Mouse (Mus musculus) kidney, embryonic 16.5 days (tissue): ENCODE data around the gene Capn1. TPM values are rescaled to one million over a fixed set of nuclear protein-coding genes. Genes with fewer than 3 reads are reported as not detected.
A peak's percentile ranks its signal among the peaks of the same experiment; 100 is the strongest.
"Not testable (repeated sequence)": the region's sequence is repeated elsewhere in the genome, so short reads cannot be mapped to it uniquely, and the experiment has no call there.

Experiments
- ATAC-seq: fragments of 200-750 bp; cut with Nextera tagmentation; 2 replicates; pipeline ENCODE4 v1.8.0; 2017; ENCODE audit warnings: moderate TSS enrichment; ENCODE audit not compliant: low FRiP score, low TSS enrichment
- H3K27ac ChIP-seq: fragments of 300-500 bp; sonication (generic); 2 replicates; pipeline ENCODE4 v1.5.1; 2014; ENCODE audit warnings: low read length
- H3K27me3 ChIP-seq: fragments of 300-500 bp; sonication (generic); 2 replicates; pipeline ENCODE4 v1.6.1; 2014; ENCODE audit warnings: low read length, control low read depth, mixed read lengths; ENCODE audit not compliant: insufficient read depth
- H3K36me3 ChIP-seq: fragments of 300-500 bp; sonication (generic); 2 replicates; pipeline ENCODE4 v1.6.1; 2014; ENCODE audit warnings: low read length, control low read depth, mixed read lengths; ENCODE audit not compliant: insufficient read depth
- H3K4me1 ChIP-seq: fragments of 300-500 bp; sonication (generic); 2 replicates; pipeline ENCODE4 v1.6.1; 2014; ENCODE audit warnings: low read length, control low read depth, mixed read lengths; ENCODE audit not compliant: insufficient read depth
- H3K4me2 ChIP-seq: fragments of 300-500 bp; sonication (generic); replicated peaks from 2 replicates; pipeline ENCODE4 v1.6.1; 2014; ENCODE audit warnings: low read depth, low read length
- H3K4me3 ChIP-seq: fragments of 300-500 bp; sonication (generic); 2 replicates; pipeline ENCODE4 v1.5.1; 2014; ENCODE audit warnings: mild to moderate bottlenecking, low read length
- H3K9ac ChIP-seq: fragments of 300-500 bp; sonication (generic); replicated peaks from 2 replicates; pipeline ENCODE4 v1.6.1; 2014; ENCODE audit warnings: low read length
- H3K9me3 ChIP-seq: fragments of 300-500 bp; sonication (generic); 2 replicates; pipeline ENCODE4 v1.6.1; 2016; ENCODE audit warnings: low read length, control low read depth
- WGBS: fragments of 180-500 bp; shearing (Covaris S2); extraction: QIAGEN DNeasy Blood & Tissue Kit; methylation state at CpG from one replicate; pipeline ENCODE4 v1.1.7; 2014; 5-methylcytosine and 5-hydroxymethylcytosine counted together
- polyA plus RNA-seq: library from polyadenylated mRNA; unstranded; fragments of >200 nt; fragmentation: Nextera tagmentation; extraction: Ambion mirVana; gene quantifications from 2 replicates; pipeline ENCODE4 v1.2.1, GENCODE M21; 2015

Capn1 gene
- polyA plus RNA-seq, 1 experiment from 2014 or later, result 11.1 TPM

- peaks cover 20% of the 10 kb centered on the region for H3K4me1 ChIP-seq
- no peak overlapping the region for H3K27ac ChIP-seq
- no peak overlapping the region for H3K9ac ChIP-seq
- ATAC-seq, result no peak
- H3K27me3 ChIP-seq, result no peaks in the 10 kb centered on the region
- peaks cover 67% of the 10 kb centered on the region for H3K36me3 ChIP-seq
- no peak overlapping the region for H3K4me2 ChIP-seq
- no peak overlapping the region for H3K4me3 ChIP-seq
- WGBS, result 74% methylated on average over 5 of the region's 5 CpGs
- no peaks in the 10 kb centered on the region for H3K9me3 ChIP-seq
Observed at GRCm38 (mm10) chr19:6054296-6054695, 38.6 kb upstream of the Capn1 start.

GRCm38 (mm10) chr19:6052516-6052915 is 36.8 kb upstream of the Capn1 start:
- no peak overlapping the region for H3K4me3 ChIP-seq
- 89% methylated on average over 7 of the region's 7 CpGs for WGBS

GRCm38 (mm10) chr19:6048681-6049410 is 33.1 kb upstream of the Capn1 start:
- Histone ChIP-seq H3K36me3 (peaks cover 59% of the 10 kb centered on the region), H3K27me3 (no peaks in the 10 kb centered on the region), H3K4me2 (no peak overlapping the region), H3K4me1 (peaks cover 16% of the 10 kb centered on the region), H3K9ac (0 out of 2 replicates have a peak overlapping the region, but pooled peaks have one; percentile 22), H3K27ac (no peak overlapping the region), H3K4me3 (no peak overlapping the region), H3K9me3 (no peaks in the 10 kb centered on the region)
- no peak for ATAC-seq
- 84% methylated on average over 11 of the region's 11 CpGs for WGBS

More at GRCm38 (mm10) chr19:6052516-6052915, 36.8 kb upstream of the Capn1 start:
- H3K9ac ChIP-seq, result no peak overlapping the region
- no peaks in the 10 kb centered on the region for H3K9me3 ChIP-seq
- H3K4me2 ChIP-seq, result no peak overlapping the region
- H3K27ac ChIP-seq, result no peak overlapping the region
- H3K27me3 ChIP-seq, result no peaks in the 10 kb centered on the region
- H3K36me3 ChIP-seq, result peaks cover 76% of the 10 kb centered on the region
- ATAC-seq, result no peak
- peaks cover 20% of the 10 kb centered on the region for H3K4me1 ChIP-seq

GRCm38 (mm10) chr19:6047899-6048166 is 32.1 kb upstream of the Capn1 start:
- 86% methylated on average over 8 of the region's 8 CpGs for whole genome bisulfite sequencing
- no peaks in the 10 kb centered on the region for H3K9me3 ChIP-seq
- peaks cover 49% of the 10 kb centered on the region for H3K36me3 ChIP-seq
- no peaks in the 10 kb centered on the region for H3K27me3 ChIP-seq
- H3K4me1 ChIP-seq, result peaks cover 16% of the 10 kb centered on the region
- H3K9ac ChIP-seq, result peak overlapping the region; percentile 86
- H3K4me3 ChIP-seq, result peak overlapping the region; percentile 77
- H3K4me2 ChIP-seq, result peak overlapping the region; percentile 71
- no peak overlapping the region for H3K27ac ChIP-seq
- no peak for ATAC-seq

GRCm38 (mm10) chr19:6047154-6047898 is 31.6 kb upstream of the Capn1 start:
- Histone ChIP-seq H3K36me3 (peaks cover 44% of the 10 kb centered on the region), H3K4me2 (peak overlapping the region; percentile 71), H3K9me3 (no peaks in the 10 kb centered on the region), H3K27me3 (no peaks in the 10 kb centered on the region), H3K4me3 (peak overlapping the region; percentile 77), H3K9ac (peak overlapping the region; percentile 86), H3K27ac (peak overlapping the region; percentile 98), H3K4me1 (peaks cover 17% of the 10 kb centered on the region)
- peak; percentile 10 for ATAC-seq
- under 1% methylated on average over 43 of the region's 44 CpGs for WGBS

GRCm38 (mm10) chr19:6046294-6047153 is 30.8 kb upstream of the Capn1 start, which contains the start of gene Syvn1:
Gene Syvn1, plus strand, starts transcription at chr19:6046576.
- ATAC-seq, result peak; percentile 90
- Histone ChIP-seq H3K27ac (peak within 1 kb of the TSS; percentile 98), H3K4me3 (peak within 1 kb of the TSS; percentile 77), H3K4me2 (peak within 1 kb of the TSS; percentile 71), H3K4me1 (peaks cover 25% of the 10 kb centered on the region), H3K36me3 (peaks cover 36% of the 10 kb centered on the region), H3K27me3 (no peaks in the 10 kb centered on the region), H3K9ac (peak within 1 kb of the TSS; percentile 86), H3K9me3 (no peaks in the 10 kb centered on the region)
- whole genome bisulfite sequencing, result 0% methylated on average over 65 of the region's 65 CpGs

GRCm38 (mm10) chr19:6045366-6046293 is 29.9 kb upstream of the Capn1 start:
- H3K27me3 ChIP-seq, result no peaks in the 10 kb centered on the region
- H3K4me3 ChIP-seq, result peak overlapping the region; percentile 77
- peak overlapping the region; percentile 71 for H3K4me2 ChIP-seq
- ATAC-seq, result peak; percentile 32
- peaks cover 27% of the 10 kb centered on the region for H3K4me1 ChIP-seq
- WGBS, result 13% methylated on average over 20 of the region's 20 CpGs
- H3K9ac ChIP-seq, result peak overlapping the region; percentile 86
- H3K27ac ChIP-seq, result peak overlapping the region; percentile 98
- no peaks in the 10 kb centered on the region for H3K9me3 ChIP-seq
- H3K36me3 ChIP-seq, result peaks cover 27% of the 10 kb centered on the region

- H3K9ac ChIP-seq, H3K27ac ChIP-seq, H3K4me2 ChIP-seq, H3K9me3 ChIP-seq, ATAC-seq, H3K27me3 ChIP-seq, H3K4me3 ChIP-seq: not testable (repeated sequence)
- peaks cover 27% of the 10 kb centered on the region for H3K4me1 ChIP-seq
- H3K36me3 ChIP-seq, result peaks cover 12% of the 10 kb centered on the region
- WGBS, result 58% methylated on average over 4 of the region's 4 CpGs
Observed at GRCm38 (mm10) chr19:6044102-6044501, 28.4 kb upstream of the Capn1 start.

- no peak overlapping the region for H3K9ac ChIP-seq
- H3K36me3 ChIP-seq, result no peaks in the 10 kb centered on the region
- no peaks in the 10 kb centered on the region for H3K9me3 ChIP-seq
- H3K4me2 ChIP-seq, result no peak overlapping the region
- 72% methylated on average over 9 of the region's 9 CpGs for WGBS
- H3K27ac ChIP-seq, result peak overlapping the region; percentile 29; the same call in 1 of the 2 replicates
- H3K4me1 ChIP-seq, result peaks cover 19% of the 10 kb centered on the region
- ATAC-seq, result no peak
- no peaks in the 10 kb centered on the region for H3K27me3 ChIP-seq
- H3K4me3 ChIP-seq, result no peak overlapping the region
Observed at GRCm38 (mm10) chr19:6042293-6042692, 26.6 kb upstream of the Capn1 start.
